Mouse (Mus musculus) megakaryocyte, embryonic 14.5 days (primary cell): ENCODE measurements around the gene Plk3. TPM values are rescaled to one million over a fixed set of nuclear protein-coding genes. Genes with fewer than 3 reads are reported as not detected.

ENCODE experiments used
- H3K27me3 ChIP-seq: replicated peaks from 2 replicates; pipeline ENCODE3; 2012; ENCODE audit warnings: inconsistent platforms
- H3K36me3 ChIP-seq: replicated peaks from 2 replicates; pipeline ENCODE3; 2012; ENCODE audit warnings: low read length, inconsistent platforms, mixed read lengths
- H3K4me1 ChIP-seq: 2 replicates; pipeline ENCODE4 v1.6.1; 2012; ENCODE audit warnings: inconsistent platforms
- H3K4me3 ChIP-seq: replicated peaks from 2 replicates; pipeline ENCODE3; 2012; ENCODE audit warnings: moderate library complexity, mild to moderate bottlenecking, inconsistent platforms
- H3K9me3 ChIP-seq: 2 replicates; pipeline ENCODE4 v1.6.1; 2012; ENCODE audit warnings: inconsistent platforms
- FLI1 ChIP-seq: IDR thresholded peaks from 2 replicates; pipeline ENCODE4 v1.6.1; 2012; ENCODE audit warnings: low read length, inconsistent platforms, mixed read lengths
- GATA1 ChIP-seq: IDR thresholded peaks from 3 replicates; pipeline ENCODE4 v1.6.1; 2012; ENCODE audit warnings: mixed read lengths, low read length, inconsistent platforms, borderline replicate concordance
- polyA plus RNA-seq: library from polyadenylated mRNA; stranded (reverse); fragments of >175 nt; gene quantifications from 2 replicates; pipeline ENCODE4 v1.2.3, GENCODE M21; 2012; ENCODE audit warnings: low replicate concordance; ENCODE audit not compliant: insufficient read depth

Plk3 gene
- polyA plus RNA-seq, 1 experiment, result 13.2 TPM

- Histone ChIP-seq H3K4me3 (no peak overlapping the region), H3K9me3 (no peaks in the 10 kb centered on the region), H3K4me1 (peaks cover 62% of the 10 kb centered on the region), H3K36me3 (peaks cover 72% of the 10 kb centered on the region), H3K27me3 (no peaks in the 10 kb centered on the region)
- TF ChIP-seq GATA1 (no peak), FLI1 (no peak)
These were observed 19.0 kb upstream of the Plk3 start for GRCm38 (mm10) chr4:117152714-117153113.

- TF ChIP-seq FLI1, result no peak
- TF ChIP-seq GATA1, result no peak
- Histone ChIP-seq H3K4me1 (peaks cover 62% of the 10 kb centered on the region), H3K4me3 (no peak overlapping the region), H3K27me3 (no peaks in the 10 kb centered on the region), H3K36me3 (peaks cover 72% of the 10 kb centered on the region), H3K9me3 (no peaks in the 10 kb centered on the region)
These were observed 17.7 kb upstream of the Plk3 start for GRCm38 (mm10) chr4:117151416-117151815.

DNA sequence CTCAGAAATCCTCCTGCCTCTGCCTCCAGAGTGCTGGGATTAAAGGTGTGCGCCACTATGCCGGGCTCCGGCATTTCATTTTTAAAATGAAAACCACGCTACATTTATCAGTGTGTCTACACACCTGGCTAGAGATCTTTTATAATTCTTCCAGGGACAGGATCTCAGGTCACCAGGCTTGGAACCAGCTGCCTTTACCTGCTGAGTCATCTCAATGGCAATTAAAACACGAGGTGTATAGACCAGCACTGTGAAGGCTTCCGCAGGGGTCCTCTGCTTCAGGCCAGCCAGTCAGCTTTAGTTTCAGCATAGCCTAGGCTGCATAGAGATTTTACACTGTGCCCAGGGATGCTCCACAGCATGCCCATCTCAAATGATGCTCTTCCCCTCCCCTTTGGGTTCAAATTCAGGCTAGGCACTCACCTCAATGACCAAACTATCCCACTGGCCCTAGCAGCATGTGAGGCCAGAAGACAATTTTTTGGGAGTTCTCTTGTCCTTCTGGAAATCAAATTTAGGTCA, 16.5 kb upstream of the Plk3 start:
- Histone ChIP-seq H3K4me3 (no peak overlapping the region), H3K36me3 (peaks cover 72% of the 10 kb centered on the region), H3K4me1 (peaks cover 72% of the 10 kb centered on the region), H3K9me3 (no peaks in the 10 kb centered on the region), H3K27me3 (peaks cover under 1% of the 10 kb centered on the region)
- TF ChIP-seq FLI1, result no peak
- TF ChIP-seq GATA1, result no peak

DNA sequence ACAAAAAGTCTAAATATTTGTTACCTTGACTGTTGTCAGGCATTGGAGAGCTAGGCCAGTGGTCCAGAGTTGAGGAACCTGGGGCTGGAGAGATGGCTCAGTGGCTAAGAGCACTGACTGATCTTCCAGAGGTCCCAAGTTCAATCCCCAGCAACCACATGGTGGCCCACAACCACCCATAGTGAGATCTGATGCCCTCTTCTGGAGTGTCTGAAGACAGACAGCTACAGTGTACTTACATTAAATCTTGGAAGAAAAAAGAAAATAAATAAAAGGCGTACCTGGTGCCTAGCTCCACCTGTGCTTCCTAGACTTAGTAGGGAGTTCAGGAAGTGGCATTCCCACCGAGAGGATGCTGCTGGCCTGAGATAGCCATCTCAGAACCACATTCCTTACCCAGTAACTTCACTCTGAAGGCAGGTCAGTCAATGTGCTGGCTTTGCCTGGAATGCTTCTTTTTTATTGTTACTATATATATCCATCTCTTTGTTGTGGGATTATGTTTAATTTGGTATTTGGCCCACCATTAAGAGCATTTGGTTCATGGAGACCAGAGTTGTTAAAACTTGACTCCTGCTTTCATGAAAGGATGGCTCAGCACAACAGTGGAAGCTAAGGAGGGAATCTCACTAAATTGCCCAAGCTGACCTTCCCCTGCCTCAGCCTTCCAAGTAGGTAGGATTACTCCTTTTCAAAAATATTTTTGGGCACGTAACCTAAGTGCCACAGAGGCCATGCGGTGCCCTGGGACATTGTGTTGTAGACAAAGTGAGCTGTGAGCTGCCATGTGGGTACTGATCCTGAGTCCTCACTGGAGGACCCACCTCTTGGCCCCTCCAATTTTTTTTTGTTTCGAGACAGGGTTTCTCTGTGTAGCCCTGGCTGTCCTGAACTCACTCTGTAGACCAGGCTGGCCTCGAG, 15.8 kb upstream of the Plk3 start:
- peaks cover 66% of the 10 kb centered on the region for H3K36me3 ChIP-seq

DNA sequence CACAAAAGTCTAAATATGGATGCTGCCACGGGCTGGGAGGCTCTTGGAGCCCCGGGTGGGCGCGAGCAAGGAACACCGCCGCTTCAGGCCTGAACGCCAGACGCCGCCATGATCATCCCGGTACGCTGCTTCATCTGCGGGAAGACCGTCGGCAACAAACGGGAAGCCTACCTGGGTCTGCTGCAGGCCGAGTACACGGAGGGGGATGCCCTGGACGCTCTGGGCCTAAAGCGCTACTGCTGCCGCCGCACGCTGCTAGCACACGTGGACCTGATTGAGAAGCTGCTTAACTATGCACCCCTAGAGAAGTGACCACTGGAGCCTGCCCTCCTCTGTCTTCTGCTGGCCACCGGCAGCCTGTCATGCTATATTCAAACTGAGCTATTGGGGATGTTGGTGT, 15.1 kb upstream of the Plk3 start:
- Histone ChIP-seq H3K36me3 (peaks cover 59% of the 10 kb centered on the region), H3K4me1 (peaks cover 69% of the 10 kb centered on the region), H3K9me3 (no peaks in the 10 kb centered on the region), H3K27me3 (peaks cover 12% of the 10 kb centered on the region), H3K4me3 (no peak overlapping the region)
- TF ChIP-seq GATA1 (no peak), FLI1 (no peak)

More for the DNA sequence above, 15.8 kb upstream of the Plk3 start:
- Histone ChIP-seq H3K4me1 (peaks cover 70% of the 10 kb centered on the region), H3K27me3 (peaks cover 4% of the 10 kb centered on the region), H3K4me3 (no peak overlapping the region), H3K9me3 (no peaks in the 10 kb centered on the region)
- TF ChIP-seq GATA1 (no peak), FLI1 (no peak)

DNA sequence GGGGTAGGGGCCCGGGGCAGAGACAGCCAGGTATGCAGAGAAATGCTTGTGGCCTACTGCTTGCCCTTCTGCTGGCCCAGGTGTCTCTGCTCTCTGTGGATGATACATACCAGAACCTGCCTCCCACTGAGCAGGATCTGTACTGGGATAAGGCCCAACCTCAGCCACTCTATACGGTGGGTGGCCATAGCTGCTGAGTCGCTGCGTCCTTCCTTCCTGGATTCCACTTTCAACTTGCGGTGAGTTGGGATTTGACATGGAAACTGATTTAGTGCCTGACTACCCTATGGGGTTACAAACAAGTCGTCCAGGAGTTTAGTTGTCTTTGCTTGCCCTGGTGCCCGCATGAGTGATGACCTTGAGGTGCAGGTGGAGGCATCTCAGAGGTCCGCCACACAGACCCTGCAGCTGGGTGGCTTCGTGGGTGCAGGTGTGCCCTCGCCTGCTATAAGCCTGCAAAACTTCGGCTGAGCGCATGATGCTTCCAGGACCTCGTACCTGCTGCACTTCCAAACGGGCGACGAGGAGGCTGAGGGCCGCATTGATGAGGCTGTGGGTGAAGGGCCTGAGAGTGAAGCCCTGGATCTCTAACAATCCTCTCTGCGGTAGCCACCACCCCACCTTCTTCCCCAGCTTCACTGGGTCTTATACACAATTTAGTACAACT, 14.4 kb upstream of the Plk3 start:
- Histone ChIP-seq H3K9me3 (no peaks in the 10 kb centered on the region), H3K36me3 (peaks cover 53% of the 10 kb centered on the region), H3K4me3 (no peak overlapping the region), H3K4me1 (peaks cover 67% of the 10 kb centered on the region), H3K27me3 (peaks cover 16% of the 10 kb centered on the region)
- no peak for TF ChIP-seq GATA1
- TF ChIP-seq FLI1, result no peak

GRCm38 (mm10) chr4:117146176-117146575, 12.4 kb upstream of the Plk3 start:
- peaks cover 29% of the 10 kb centered on the region for H3K27me3 ChIP-seq
- H3K4me1 ChIP-seq, result peaks cover 57% of the 10 kb centered on the region
- peaks cover 35% of the 10 kb centered on the region for H3K36me3 ChIP-seq
- H3K4me3 ChIP-seq, result peak overlapping the region; percentile 54
- TF ChIP-seq FLI1 (no peak), GATA1 (no peak)
- no peaks in the 10 kb centered on the region for H3K9me3 ChIP-seq

DNA sequence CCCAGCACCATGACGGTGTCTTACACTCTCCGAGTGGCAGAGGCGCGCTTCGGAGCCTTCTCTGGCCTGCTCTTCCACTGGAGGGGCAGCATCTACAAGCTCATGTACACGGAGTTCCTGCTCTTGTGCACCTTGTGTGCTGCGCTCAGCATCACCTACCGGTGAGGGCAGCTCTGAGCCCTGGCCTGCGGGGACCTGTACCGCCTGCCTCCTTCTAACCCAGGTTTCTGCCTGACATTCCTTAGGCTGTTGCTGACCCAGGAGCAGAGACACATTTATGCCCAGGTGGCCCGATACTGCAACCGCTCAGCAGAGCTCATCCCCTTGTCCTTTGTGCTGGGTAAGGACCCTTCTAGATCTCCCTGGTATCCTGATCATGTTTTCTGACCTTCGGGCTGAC, 11.5 kb upstream of the Plk3 start:
- H3K9me3 ChIP-seq, result no peaks in the 10 kb centered on the region
- peaks cover 25% of the 10 kb centered on the region for H3K36me3 ChIP-seq
- peaks cover 30% of the 10 kb centered on the region for H3K27me3 ChIP-seq
- peak overlapping the region; percentile 8 for H3K4me3 ChIP-seq
- TF ChIP-seq GATA1 (no peak), FLI1 (no peak)
- H3K4me1 ChIP-seq, result peaks cover 56% of the 10 kb centered on the region

DNA sequence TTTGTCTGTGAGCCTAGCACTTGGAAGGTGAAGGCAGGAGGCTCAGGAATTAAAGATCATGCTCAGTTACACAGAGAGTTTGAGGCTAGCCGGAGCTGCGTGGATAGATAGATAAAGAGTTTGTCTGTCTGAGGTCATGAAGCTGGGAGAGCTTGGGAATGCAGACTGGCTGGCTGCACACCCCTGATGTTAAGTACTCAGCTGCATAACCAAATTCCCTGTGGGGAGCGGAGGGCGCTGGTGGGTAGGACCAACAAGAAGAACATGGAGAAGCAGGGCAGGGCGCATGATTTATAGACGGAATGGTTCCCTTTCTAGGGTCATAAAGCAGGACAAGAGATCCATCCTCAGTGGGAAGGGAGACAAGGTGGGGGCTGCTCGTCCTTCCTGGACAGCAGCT, 9.3 kb upstream of the Plk3 start:
- TF ChIP-seq GATA1, result no peak
- TF ChIP-seq FLI1, result no peak
- H3K9me3 ChIP-seq, result no peaks in the 10 kb centered on the region

GRCm38 (mm10) chr4:117140613-117141012, 6.8 kb upstream of the Plk3 start:
- peaks cover 53% of the 10 kb centered on the region for H3K4me1 ChIP-seq
- H3K36me3 ChIP-seq, result no peaks in the 10 kb centered on the region
- TF ChIP-seq FLI1 (no peak), GATA1 (no peak)
- H3K4me3 ChIP-seq, result no peak overlapping the region
- H3K9me3 ChIP-seq, result no peaks in the 10 kb centered on the region
- peaks cover 30% of the 10 kb centered on the region for H3K27me3 ChIP-seq

More for the DNA sequence above, 9.3 kb upstream of the Plk3 start:
- Histone ChIP-seq H3K4me3 (no peak overlapping the region), H3K4me1 (peaks cover 56% of the 10 kb centered on the region), H3K36me3 (peaks cover 3% of the 10 kb centered on the region), H3K27me3 (peaks cover 30% of the 10 kb centered on the region)
